Mouse (Mus musculus) kidney, adult 8-10 months (tissue): ENCODE data around the gene Hdac8.

Experiments
- DNase-seq, 2 experiments: peaks; one replicate each; pipeline ENCODE4 v3.0.0; 2022

The Hdac8 gene

DNA sequence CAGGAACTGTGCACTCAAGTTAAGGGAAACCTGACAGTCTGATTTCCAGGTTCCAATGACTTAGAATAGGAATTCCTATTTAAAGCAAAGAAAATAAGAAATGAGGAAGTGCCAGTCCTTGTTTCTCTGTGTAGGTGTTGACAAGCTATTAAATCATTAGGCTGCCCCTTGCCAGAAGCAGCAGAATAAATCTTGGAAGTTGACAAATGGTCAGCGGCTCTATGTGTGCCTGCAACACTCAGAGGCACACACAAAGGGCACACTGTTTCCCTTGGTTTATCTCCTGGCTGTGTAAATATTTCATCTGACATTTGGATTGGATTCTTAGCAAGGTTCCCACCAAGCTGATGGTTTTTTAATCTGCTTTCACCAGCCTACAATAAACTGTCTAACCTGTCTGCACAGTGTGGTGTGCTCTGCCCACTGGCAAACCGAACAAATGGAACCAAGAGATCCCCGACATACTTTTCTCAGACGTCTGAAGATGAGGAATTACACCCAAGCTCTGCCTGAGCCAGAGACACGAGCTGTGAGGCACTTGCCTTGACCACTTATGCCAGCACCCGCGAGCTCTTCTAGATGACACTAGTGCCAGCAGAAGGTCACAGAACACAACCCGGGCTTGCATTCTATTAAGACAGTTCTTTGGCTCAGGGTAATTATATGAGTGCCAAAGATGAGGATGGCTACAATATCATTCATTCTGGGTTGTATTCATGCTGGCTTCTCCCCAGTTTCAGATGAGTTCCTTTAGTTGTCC lies 165.6 kb downstream of the Hdac8 start:
- peak in 1 of 2 experiments; percentile 4 for DNase-seq

DNA sequence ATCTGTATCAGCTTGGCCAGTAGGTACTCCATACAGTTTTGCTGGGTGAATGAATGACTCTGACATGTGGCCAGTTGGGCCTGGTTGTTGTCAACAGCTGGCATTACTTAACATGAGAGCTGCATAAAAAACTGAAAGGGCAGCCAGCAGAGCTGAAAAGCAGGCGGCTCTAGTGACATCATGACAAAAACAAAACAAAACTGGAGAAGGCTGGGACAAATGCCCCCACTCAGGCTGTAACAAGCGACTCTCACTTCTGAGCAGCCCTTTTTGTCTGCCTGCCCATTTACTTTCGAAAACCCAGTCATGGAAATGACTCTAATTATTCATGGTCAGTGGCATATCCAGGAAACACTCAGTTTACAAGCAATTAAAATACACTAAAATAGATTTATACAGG lies 185.5 kb downstream of the Hdac8 start:
- DNase-seq, result no peak

DNA sequence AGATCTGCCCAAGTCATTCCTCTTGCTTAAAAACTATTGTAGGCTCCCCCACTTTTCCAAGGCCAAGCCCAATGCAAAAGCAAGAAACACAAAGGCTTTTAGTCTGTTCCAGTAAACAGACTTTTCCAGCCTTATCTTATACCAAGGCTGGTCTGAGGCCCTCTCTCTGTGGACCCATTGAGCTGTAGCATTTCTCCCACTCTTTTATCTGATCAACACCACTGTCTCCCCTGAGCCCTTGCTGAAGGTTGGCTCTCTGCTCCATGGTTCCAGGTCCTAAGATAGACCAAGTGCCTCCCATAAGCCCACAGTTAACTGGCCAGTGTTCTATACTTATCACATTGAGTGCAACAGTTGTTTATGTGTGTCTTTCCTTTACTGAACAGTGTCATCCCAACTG lies 185.9 kb downstream of the Hdac8 start:
- no peak for DNase-seq

- no peak for DNase-seq
Measured at GRCm38 (mm10) chrX:102318782-102319181, 186.4 kb downstream of the Hdac8 start.

- DNase-seq, result no peak
Measured at GRCm38 (mm10) chrX:102311119-102311518, 194.0 kb downstream of the Hdac8 start.

DNA sequence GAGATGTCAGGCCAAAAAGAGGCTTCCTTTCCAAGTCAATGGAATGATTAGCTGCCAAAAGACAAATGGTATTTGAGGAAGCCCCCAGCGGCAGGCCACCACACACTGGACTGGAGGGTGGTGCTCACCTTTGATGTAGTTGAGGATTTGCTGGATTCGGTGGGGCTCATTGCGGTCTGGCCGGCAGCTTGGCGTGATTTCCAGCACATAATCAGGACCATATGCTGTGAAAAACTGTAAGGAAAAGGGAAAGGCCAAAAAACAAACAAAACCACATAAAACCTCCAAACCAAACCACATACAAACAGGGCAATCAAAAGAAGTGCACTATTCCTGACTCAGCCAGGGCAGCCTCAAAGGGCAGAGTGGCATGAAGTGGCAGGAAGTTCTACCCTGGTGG lies 197.6 kb downstream of the Hdac8 start:
- no peak for DNase-seq

GRCm38 (mm10) chrX:102305806-102306205 lies 199.4 kb downstream of the Hdac8 start:
- DNase-seq, result no peak

DNA sequence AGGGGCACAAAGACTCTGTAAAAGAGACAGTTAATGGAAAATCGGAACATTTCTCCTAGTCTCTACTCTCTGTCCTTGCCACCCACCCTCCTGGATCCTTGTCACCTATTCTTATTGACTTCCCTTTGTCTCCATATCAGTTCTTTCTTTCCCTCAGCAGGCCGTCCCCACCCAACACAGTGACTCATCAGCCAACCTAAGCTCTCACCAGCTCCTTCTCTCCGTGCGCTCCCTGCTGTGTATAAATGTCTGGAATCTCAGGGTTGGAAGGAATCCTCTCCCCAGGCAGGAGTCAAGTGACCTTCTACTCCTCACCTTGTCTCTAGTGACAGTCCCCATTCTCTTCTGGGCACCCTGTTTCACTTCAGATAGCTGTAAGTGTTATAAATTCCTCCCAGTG lies 200.2 kb downstream of the Hdac8 start:
- DNase-seq, result no peak

DNA sequence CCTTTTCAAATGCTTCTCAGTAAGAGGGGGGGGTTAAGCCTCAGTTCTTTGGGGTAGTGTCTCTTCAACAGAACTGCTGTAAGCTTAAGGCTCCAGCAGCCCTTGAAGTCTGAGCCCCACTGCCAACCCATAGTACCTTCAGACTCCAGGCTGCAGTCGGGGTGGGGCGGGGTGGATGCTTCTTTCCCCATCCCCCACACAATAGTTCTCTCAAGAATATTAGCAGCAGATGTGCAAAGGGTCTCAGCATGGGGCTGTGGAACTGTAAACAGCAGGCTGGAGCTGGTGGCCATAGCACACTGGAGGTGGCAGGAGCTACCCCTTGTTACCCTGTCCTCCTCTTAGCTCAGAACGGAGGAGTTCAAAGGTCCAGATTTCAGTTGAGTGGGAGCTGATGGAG lies 202.7 kb downstream of the Hdac8 start:
- DNase-seq, result no peak

DNA sequence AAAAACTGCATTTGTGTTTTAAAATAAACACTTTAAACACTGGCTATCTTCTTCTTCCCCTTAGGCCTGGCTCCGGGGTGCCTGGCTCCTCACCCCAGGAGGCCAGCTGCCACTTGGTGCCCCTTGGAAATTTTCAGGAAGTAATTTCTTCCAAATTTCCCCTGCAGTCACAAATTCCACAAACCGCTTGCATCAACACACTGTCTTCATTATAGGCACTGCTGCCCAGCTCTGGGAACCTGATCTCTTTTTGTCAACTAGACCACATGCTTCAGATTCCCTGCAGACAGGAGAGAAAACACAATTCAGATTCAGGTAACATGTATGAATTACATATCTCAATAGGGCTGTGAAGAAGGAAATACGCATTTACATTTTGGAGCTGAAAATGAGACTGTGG lies 220.3 kb downstream of the Hdac8 start:
- no peak for DNase-seq

DNA sequence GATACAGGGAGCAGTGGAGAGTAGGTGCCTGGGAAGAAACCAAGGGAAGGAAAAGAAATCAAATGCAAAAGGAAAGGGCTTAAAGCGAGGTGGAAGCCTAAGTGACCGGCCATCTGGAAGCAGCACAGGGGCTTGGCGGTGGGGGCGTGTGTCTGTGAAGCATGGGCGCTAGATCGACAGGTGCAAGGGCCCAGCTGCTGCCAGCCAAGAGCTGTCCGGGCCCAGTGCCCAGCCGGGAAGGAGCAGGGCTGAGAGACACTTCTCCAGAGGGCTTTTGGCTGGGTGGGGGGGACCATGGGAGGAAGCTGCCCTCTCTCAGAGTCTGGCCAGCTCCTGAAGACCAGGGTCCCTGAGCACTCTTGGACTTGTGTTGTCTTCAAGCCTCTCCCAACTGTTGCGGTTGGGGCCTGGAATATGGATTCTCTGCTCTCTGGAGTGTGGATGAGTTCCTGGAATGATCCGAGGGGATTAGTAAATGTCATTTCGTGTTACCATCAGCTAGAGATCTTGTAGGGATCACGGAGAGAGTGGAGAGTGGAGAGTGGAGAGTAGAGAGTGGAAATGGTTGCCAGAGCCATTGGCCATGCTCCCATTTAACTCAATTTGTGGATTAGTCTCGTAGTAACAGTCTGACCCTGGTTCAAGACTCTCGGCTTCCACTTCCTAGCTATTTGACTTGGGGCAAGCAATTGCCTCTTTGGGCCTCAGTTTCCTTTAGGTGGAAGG lies 242.4 kb downstream of the Hdac8 start:
- DNase-seq, result no peak

GRCm38 (mm10) chrX:102259772-102260171 lies 245.4 kb downstream of the Hdac8 start:
- DNase-seq, result no peak

GRCm38 (mm10) chrX:102253892-102254291 lies 251.3 kb downstream of the Hdac8 start:
- DNase-seq, result peak in 1 of 2 experiments; percentile 5

- DNase-seq, result peak; percentile 14 to 21
Measured at GRCm38 (mm10) chrX:102251937-102252860, 253.0 kb downstream of the Hdac8 start, which contains the start of gene Cited1. Gene Cited1 (minus strand): TSS chrX:102252181.

DNA sequence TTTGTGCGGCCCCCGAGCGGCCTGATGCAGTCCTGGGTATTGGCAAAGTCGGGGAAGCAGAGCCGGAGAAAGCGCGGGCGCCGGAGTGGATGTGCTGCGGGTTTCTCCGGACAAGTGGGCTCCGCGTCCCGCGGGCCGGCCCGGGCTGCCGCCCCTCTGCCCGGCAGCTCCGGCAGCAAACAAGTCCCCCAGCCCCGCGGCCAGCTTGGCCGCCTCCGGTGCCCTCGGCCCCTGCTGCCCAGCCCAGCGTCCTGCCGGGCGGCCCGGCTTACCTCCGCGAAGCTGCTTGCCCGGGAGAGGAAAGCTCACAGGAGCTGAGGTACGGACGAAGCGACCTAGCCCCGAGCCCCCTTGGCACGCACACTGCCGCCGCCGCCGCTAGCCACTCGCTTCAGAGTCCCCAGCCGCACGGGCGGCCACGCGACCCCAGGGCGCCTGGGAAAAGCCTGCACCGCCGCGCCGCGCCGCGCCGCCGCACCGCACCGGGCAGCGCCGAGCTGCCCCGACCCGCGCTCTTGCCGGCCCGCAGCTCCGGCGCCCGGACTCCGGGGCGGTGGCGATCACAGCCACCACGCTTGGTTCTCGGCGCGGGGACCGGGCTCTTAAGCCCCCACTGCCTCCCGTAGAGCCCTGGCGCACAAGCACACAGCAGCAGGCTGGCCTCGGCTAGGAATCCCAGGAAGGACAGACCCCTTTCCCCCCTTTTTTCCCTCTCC lies 253.8 kb downstream of the Hdac8 start:
- no peak for DNase-seq

- DNase-seq, result no peak
Measured at GRCm38 (mm10) chrX:102250891-102251170, 254.3 kb downstream of the Hdac8 start.

DNA sequence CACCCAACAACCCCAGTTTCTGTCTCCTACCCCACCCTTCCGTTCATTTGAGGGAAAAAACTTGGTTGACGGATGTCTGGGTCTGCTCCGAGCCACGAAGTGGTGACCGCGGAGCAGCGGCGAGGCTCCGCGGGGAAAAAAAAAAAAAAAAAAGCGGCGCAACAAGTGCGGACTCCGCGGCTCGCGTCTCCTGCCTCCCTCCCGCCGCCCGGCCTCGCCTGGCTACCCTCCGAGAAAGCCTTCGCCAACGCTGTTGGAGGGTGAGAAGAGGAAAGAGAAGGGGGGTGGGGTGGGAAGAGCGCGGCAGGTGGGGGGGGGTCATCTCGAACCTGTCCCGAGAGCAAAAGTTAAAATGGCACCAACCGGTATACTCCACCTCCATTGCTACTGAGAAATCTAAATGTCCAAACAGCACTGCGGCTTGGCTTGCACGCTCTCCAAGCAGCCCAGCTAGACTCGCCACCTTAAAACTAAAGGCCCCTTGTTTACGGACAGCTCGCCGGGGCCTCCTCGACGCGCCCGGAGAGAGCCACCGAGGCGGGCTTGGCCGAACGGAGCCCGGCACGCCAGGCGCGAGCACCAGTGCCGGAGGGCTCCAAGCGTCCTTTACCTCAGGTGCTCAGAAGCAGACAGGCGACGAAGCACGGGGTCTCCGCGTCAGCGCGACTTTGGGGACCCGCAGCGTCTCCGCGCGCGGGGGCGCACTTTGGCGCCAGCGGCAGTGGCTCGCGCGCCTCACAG lies 254.8 kb downstream of the Hdac8 start:
- DNase-seq, result no peak

GRCm38 (mm10) chrX:102244334-102244733 lies 260.8 kb downstream of the Hdac8 start:
- DNase-seq, result no peak
